Mouse (Mus musculus) CH12.LX (cell line): ENCODE measurements at regions not wholly inside any gene's neighbourhood (a gene's known extent, or its start where the extent isn't known, plus 50 kb on each side); places are given as distances from the start of the nearest gene placed in this dataset.

ENCODE experiments used
- BHLHE40 ChIP-seq: IDR thresholded peaks from 2 replicates; pipeline ENCODE4 v1.6.1; 2011; ENCODE audit warnings: mild to moderate bottlenecking, low read depth, low read length, improper control_type of control experiment
- CTCF ChIP-seq, 2 experiments: IDR thresholded peaks in 1 of 2; conservative IDR thresholded peaks in 1 of 2; 2 replicates each; pipeline ENCODE4 v1.5.1; 2011 to 2012; ENCODE audit warnings: low read depth in 2 of 2, low read length in 2 of 2, improper control_type of control experiment in 1 of 2, inconsistent platforms in 1 of 2, mild to moderate bottlenecking in 1 of 2, moderate library complexity in 1 of 2
- ETS1 ChIP-seq: conservative IDR thresholded peaks from 2 replicates; pipeline ENCODE4 v1.6.1; 2012; ENCODE audit warnings: low read depth, mild to moderate bottlenecking, inconsistent platforms, low read length, improper control_type of control experiment, moderate library complexity
- HCFC1 ChIP-seq: IDR thresholded peaks from 2 replicates; pipeline ENCODE4 v1.6.1; 2012; ENCODE audit warnings: low read depth, mild to moderate bottlenecking, inconsistent platforms, low read length, improper control_type of control experiment
- KAT2A ChIP-seq: IDR thresholded peaks from 2 replicates; pipeline ENCODE4 v1.6.1; 2012; ENCODE audit warnings: low read length, improper control_type of control experiment, inconsistent platforms; ENCODE audit not compliant: insufficient replicate concordance
- MAX ChIP-seq: IDR thresholded peaks from 2 replicates; pipeline ENCODE4 v1.6.1; 2011; ENCODE audit warnings: low read length, improper control_type of control experiment
- MYC ChIP-seq: IDR thresholded peaks from 2 replicates; pipeline ENCODE4 v1.6.1; 2011; ENCODE audit warnings: low read depth, mild to moderate bottlenecking, improper control_type of control experiment, low read length
- POLR2A ChIP-seq: IDR thresholded peaks from 2 replicates; pipeline ENCODE4 v1.6.1; 2011; ENCODE audit warnings: low read depth, mild to moderate bottlenecking, improper control_type of control experiment, low read length
- POLR2AphosphoS2 ChIP-seq: IDR thresholded peaks from 2 replicates; pipeline ENCODE4 v1.6.1; 2011; ENCODE audit warnings: low read depth, low read length, improper control_type of control experiment
- SIN3A ChIP-seq: IDR thresholded peaks from 2 replicates; pipeline ENCODE4 v1.6.1; 2012; ENCODE audit warnings: low read length, improper control_type of control experiment, inconsistent platforms
- UBTF ChIP-seq: IDR thresholded peaks from 2 replicates; pipeline ENCODE4 v1.6.1; 2012; ENCODE audit warnings: low read depth, mild to moderate bottlenecking, inconsistent platforms, low read length, improper control_type of control experiment, moderate library complexity
- USF2 ChIP-seq: conservative IDR thresholded peaks from 2 replicates; pipeline ENCODE4 v1.6.1; 2011; ENCODE audit warnings: low read depth, low read length, improper control_type of control experiment
- ZKSCAN1 ChIP-seq: IDR thresholded peaks from 2 replicates; pipeline ENCODE4 v1.6.1; 2012; ENCODE audit warnings: low read depth, inconsistent platforms, low read length, improper control_type of control experiment, borderline replicate concordance

DNA sequence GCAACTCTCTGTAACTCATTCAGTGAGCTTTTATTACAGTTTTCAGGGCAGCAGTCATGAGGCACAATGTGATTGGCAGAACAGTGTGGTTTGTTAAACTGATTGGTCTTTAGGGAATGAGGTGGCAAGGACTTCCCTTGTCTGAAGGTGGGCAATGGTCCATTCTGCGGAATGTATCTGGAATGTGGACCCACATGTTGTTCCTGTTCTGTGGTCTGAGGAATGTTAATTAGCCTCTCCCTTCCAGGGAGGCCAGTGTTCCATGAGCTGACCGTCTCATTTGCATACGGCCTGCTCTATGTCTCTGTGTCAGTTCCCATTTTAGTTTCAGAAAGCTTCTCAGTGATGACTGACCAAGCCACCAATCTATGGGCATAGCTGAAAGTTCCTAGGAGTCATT, 770.7 kb upstream of the Msl3l2 start:
- TF ChIP-seq ETS1, result no peak
- no peak for TF ChIP-seq UBTF
- no peak for TF ChIP-seq SIN3A
- TF ChIP-seq BHLHE40, result no peak
- no peak for TF ChIP-seq HCFC1
- TF ChIP-seq USF2, result no peak
- no peak for TF ChIP-seq KAT2A
- TF ChIP-seq POLR2A, result no peak
- no peak for TF ChIP-seq POLR2AphosphoS2
- TF ChIP-seq CTCF (conservative IDR thresholded peaks at IDR 0.05 in 1 of 2, IDR thresholded peaks at IDR 0.05 in 1 of 2; ENCODE audit: low read depth in 2 of 2, low read length in 2 of 2), result no peak
- no peak for TF ChIP-seq ZKSCAN1
- no peak for TF ChIP-seq MYC
- no peak for TF ChIP-seq MAX
